Mouse (Mus musculus) gastrocnemius, adult 2 months (tissue): ENCODE results near the gene Iqcc. TPM values are rescaled to one million over a fixed set of nuclear protein-coding genes. Genes with fewer than 3 reads are reported as not detected.
A peak's percentile ranks its signal among the peaks of the same experiment; 100 is the strongest.

ENCODE experiments used
- DNase-seq: peaks from one replicate; pipeline ENCODE4 v3.0.0; 2022
- H3K27ac ChIP-seq: fragments of 200-600 bp; 2 replicates; pipeline ENCODE4 v1.8.1; 2022; ENCODE audit warnings: mild to moderate bottlenecking
- H3K4me3 ChIP-seq: fragments of 200-600 bp; 2 replicates; pipeline ENCODE4 v1.8.1; 2022; ENCODE audit warnings: mild to moderate bottlenecking, moderate library complexity
- CTCF ChIP-seq: fragments of 200-600 bp; IDR thresholded peaks from 2 replicates; pipeline ENCODE4 v1.8.1; 2022; ENCODE audit warnings: antibody characterized with exemption, mild to moderate bottlenecking, moderate library complexity
- intact Hi-C: fragments of 180-260 bp; cut with DNase I; formaldehyde crosslinking; loops from one replicate; pipeline ENCODE4 v1.15.1; 2025
- total RNA-seq, 2 experiments: library from RNA; stranded (reverse); gene quantifications; 2 replicates each; pipeline ENCODE4 v1.2.3; 2021

Iqcc gene
- total RNA-seq, 2 experiments from 2014 or later = 9.0 to 10.8 TPM

DNA sequence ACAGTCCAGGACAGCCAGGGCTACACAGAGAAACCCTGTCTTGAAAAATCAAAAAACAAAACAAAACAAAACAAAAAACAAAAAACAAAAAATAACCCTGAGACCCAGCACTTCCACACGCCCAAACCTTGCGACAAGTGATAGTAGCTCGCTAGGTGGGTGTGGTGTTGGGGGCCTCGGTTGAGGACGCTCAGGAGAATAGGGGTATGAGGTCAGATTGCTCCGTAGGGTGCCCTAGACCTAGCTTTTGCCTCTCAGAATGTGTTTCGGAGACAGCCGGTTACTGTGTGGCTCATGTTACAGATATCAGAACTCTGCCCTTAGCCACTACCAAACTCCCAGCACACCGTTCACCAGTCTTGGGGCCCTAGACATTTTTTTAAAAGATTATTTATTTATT is 33.1 kb downstream of the Iqcc start:
- intact Hi-C loops = loop anchor here (2.0 kb wide), 1 partner anchor 23 kb away; no protein-coding TSS in a partner anchor
- no peak for TF ChIP-seq CTCF
- H3K4me3 ChIP-seq = peak overlapping the region; percentile 74

DNA sequence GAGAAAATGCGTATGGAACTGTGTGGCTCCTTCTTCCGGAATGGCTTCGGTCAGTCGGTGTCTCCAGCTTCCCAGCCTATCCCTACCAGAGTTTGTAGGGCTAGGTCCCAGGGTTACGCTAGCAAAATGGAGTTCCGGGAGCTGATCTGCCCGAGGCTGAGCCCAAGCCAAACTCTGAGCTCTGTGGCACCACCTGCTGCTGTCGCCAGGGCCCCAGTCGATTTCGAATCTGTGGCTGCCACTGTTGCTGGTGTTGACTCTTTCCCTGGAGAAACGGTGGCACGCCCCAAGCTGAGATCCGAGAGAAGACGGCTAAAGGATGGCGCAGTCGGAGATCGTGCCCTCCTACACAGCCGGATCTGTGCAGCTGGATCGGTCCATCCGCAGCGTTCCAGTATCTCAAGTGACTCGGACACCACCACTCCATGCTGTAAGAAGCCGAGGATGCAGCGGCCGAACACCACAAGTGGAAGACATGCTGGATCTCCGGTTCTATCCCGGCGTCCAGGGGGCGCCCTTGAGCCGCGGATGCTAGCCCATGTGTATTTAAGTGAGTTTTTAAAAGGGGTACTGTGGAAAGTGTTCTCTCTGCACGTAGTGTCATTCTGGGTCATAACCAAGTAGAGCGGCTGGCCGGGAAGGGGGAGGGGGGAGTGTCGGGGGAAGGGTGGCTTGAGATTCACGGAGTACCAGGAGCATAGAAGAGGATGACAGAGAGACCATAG is 33.9 kb downstream of the Iqcc start:
- H3K27ac ChIP-seq = peak overlapping the region; percentile 80
- intact Hi-C loops = loop anchor here (2.0 kb wide), 1 partner anchor 24 kb away; no protein-coding TSS in a partner anchor
- H3K4me3 ChIP-seq = peak overlapping the region; percentile 74
- DNase-seq = peak; percentile 87
- peak; percentile 83 for TF ChIP-seq CTCF

More for the DNA sequence above, 33.1 kb downstream of the Iqcc start:
- no peak overlapping the region for H3K27ac ChIP-seq
- DNase-seq = no peak

DNA sequence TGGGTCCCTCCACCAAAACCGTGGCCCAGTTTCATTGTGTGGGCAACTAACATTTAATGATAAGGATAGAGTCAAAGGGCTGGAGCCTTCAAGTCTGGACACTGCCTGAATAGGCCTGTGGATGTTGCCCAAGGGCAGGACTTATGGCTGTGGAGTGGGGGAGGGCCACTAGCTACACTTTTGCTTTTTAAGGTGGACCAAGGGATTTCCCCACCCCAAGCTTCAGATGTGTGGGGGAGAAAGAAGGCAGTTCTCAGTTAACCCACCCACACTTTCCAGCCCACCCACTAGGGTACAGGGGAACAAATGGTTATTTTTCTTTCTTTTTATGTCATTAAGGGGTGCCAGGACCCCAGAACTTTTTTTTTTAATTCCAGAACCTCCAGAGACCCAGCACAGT is 34.5 kb downstream of the Iqcc start:
- intact Hi-C loops = loop anchor here (2.0 kb wide), 1 partner anchor 24 kb away; no protein-coding TSS in a partner anchor
- DNase-seq = no peak
- TF ChIP-seq CTCF = no peak
- Histone ChIP-seq H3K4me3 (peak overlapping the region; percentile 74), H3K27ac (peak overlapping the region; percentile 80)

DNA sequence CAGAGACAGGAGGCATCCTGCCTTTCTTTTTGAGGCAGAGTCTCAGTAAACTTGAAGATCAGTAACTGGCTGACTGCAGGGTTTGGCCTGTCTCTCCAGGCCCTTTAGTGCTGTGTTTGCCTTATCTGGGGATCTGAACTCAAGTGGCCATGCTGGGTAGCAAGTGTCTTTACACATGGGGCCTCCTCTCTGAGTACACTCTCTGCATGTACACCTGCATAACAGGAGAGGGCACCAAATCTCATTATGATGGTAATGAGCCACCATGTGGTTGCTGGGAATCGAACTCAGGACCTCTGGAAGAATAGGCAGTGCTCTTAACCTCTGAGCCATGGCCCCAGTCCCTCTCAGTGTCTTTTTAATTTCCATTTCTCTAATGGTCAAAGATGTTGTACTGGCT is 36.6 kb downstream of the Iqcc start:
- intact Hi-C loops = no loop called here
- Histone ChIP-seq H3K4me3 (no peak overlapping the region), H3K27ac (no peak overlapping the region)
- no peak for DNase-seq
- TF ChIP-seq CTCF = no peak

DNA sequence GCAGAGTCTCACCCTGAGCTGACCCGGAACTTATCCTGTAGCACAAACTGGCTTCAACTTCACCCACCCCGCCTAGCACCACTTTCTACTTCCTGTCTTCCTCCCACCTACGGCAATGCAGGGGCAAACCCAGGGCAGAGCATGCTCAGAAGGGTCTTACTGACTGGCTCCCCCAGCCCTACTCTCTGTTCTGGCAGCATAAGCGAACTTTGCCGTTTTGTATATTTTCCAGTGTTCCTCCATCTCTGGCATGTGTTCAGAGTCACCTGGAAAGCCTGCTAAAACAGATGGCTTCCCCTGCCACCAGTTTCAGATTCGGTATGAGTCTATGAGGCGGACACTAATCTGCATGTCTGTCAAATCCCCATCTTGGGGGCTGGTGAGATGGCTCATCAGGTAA is 38.6 kb downstream of the Iqcc start:
- Histone ChIP-seq H3K4me3 (no peak overlapping the region), H3K27ac (no peak overlapping the region)
- TF ChIP-seq CTCF = no peak
- intact Hi-C loops = no loop called here
- no peak for DNase-seq

DNA sequence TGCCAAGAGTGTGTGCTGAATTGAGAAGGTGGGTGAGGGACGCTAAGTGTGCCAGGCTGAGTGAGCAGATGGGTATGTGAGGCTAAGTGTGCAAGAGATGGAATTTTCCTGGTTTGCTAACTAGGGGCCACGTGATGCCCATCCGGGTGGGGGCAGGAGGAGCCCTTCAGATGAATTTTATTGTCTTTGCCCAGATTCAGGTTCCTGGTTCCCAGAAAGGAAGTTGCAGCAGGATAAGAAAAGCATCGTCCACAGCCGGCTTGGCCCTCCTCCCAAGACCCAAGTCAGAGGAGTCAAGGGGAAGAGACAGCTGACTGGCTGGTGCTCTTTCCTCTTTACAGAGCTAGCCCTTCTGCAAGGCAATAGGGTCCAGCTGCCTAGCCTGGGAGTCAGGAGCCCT is 40.4 kb downstream of the Iqcc start, which contains the start of gene Fam167b:
Gene Fam167b (minus strand): TSS at position 84 of the 400 bp plus-strand sequence.
- intact Hi-C loops = no loop called here
- DNase-seq = peak; percentile 36
- H3K27ac ChIP-seq = no peak within 1 kb of the TSS
- TF ChIP-seq CTCF = no peak
- peak within 1 kb of the TSS; percentile 36 for H3K4me3 ChIP-seq

DNA sequence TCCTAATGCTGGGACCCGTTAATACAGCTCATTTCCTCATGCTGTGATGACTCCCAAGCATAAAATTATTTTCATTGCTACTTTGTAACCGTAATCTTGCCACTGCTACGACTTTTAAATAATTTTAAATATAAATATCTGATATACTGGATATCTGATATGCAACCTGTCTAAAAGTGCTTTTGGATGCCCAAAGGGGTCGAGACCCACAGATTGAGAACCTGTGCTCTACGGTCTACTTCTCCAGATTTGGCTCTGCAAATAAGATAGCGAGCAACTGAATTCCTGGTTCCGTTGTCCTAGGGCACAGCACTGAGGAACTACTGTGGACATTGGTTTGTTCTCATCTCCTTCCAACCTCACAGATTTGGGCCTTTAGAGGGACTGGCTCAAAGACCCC is 41.2 kb downstream of the Iqcc start:
- H3K27ac ChIP-seq = no peak overlapping the region
- no peak overlapping the region for H3K4me3 ChIP-seq
- no peak for TF ChIP-seq CTCF
- DNase-seq = no peak
- intact Hi-C loops = no loop called here

DNA sequence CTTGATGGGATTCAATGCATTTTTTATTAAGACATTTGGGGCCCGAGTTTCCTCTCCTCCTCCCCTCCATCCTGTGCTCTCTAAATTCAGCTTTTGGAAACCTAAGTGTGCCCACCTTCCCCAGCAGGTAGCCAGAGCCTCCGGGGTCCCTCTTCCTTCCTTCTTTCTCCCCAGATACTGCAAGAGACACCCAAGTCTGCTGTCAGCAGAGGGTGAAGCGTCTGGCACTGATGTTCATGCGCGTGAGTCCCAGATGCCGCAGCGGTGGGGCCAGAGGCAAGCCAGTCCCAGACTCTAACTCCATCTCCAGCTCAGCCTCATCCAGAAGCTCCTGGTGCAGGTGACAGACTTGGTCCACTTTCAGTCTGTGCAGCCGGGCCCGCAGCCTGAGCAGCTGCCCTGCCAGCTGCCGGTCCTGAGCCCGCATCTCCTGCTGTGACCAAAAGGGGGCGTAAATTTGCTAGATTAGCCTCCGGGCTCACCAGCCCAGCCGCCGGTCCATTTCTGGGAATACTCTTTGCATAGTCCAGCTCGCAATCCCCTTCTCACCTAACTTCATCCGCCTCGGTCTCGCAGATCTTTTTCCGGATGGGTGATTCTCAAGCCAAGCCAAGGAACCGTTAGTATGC is 41.9 kb downstream of the Iqcc start:
- H3K4me3 ChIP-seq = peak overlapping the region; percentile 36
- peak; percentile 75 for TF ChIP-seq CTCF
- intact Hi-C loops = no loop called here
- peak; percentile 78 for DNase-seq
- H3K27ac ChIP-seq = no peak overlapping the region

DNA sequence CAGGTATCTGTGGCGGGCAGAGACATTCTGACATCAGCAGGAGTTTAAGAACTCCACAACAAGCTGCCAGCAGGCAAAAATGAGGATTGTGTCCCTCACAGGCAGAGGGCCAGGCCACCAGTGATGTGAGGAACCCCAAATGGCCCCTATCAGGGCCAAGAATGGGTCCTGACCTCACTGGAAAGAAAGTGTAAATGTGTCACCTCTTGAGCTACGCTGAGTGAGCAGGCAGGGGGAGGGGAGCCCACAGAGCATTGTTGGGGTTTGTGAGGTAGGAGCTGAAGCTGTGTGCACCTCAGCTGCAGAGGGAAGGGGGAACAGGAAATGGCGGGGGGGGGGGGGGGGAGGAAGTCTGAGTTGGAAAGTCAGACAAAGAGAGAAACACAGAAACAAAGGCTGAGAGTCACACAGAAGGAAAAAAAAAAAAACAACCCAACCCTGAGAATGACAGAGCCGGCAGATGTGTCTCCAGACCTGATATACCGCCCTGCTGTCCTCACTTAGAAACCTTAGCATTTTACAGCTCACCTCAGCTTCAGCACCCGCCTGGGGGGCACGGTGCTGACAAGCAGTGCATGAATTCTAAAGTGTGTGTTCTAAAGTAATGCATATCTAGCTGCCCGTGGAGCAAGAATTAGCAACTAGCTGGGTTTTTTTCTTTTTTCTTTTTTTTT is 43.6 kb downstream of the Iqcc start:
- TF ChIP-seq CTCF = no peak
- DNase-seq = no peak
- no peak overlapping the region for H3K4me3 ChIP-seq
- H3K27ac ChIP-seq = no peak overlapping the region
- intact Hi-C loops = no loop called here

DNA sequence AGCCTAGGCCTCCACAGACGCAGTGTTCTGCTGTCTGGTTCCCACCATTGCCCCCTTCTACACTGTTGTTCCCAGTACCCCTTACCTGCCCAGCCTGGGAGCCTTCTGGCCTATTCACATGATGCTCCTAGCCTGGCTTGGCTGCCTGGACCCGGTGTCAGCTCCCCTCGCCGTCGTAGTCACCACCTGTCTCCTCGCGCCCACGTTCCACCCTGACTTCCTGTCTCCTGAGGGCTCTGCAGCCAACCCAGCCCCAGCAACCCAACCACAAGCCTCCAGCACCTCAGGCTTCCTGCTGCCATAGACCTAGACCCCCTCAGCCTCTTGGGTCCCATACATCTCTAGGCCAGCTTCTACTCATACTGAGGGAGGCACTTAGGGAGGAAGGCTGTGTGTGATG is 45.5 kb downstream of the Iqcc start, which contains the start of gene Lck:
Gene Lck (minus strand): TSS at position 212 of the 400 bp plus-strand sequence.
- no peak for TF ChIP-seq CTCF
- Histone ChIP-seq H3K4me3 (no peak within 1 kb of the TSS), H3K27ac (no peak within 1 kb of the TSS)
- intact Hi-C loops = no loop called here
- no peak for DNase-seq

DNA sequence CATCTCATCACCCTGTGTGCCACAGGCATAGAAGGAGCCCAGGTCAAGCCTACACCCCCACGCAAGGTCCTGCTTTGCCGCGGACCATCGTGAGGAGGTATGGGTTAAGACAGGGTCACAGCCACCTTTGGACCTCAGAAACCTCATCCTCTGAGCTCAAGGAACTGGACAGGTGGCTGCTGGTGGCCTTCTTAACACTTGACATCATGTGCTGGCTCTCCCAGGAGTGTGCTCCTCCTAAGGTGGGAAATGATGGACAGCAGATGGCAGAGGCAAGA is 45.9 kb downstream of the Iqcc start:
- Histone ChIP-seq H3K4me3 (no peak overlapping the region), H3K27ac (no peak overlapping the region)
- TF ChIP-seq CTCF = no peak
- DNase-seq = no peak
- intact Hi-C loops = no loop called here

DNA sequence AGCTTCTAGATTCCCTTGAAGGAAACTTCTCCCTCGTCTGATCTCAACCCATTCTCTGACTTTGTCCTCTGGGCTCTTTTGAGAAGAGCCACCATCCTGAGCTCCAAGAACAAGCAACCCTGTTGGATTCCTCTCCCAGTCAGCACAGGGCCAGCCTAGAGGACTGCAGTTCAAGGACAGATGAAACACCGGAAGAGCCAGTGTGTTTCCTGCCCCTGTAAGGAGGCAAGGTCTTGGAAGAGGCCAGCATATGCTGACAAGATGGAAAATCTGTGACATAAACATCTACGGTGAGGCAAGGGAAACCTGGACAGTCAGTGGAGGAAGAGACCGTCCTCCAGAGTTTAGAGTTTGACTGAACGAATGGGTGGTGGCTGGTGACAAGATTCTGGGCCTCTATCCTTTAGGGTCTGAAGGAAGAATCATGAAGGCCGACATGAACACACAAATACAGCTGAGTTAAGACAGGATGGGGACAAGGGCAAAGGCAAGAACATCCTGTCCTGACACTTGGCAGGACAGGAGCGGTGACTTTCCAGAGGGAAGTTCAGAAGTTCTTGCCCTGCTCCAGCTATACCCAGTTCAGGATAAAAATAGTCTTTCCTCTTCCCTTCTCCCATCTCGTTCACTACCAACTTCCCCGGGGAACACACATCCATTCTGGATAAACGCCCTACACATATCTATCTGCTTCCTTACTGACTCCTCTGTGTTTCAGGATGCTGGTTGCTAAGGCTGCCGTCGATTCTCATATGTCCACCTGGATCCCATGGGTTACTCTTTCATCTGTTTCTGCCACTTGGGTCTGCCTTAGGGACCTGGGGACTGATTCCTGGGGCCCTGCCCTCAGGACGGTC is 46.4 kb downstream of the Iqcc start:
- Histone ChIP-seq H3K27ac (no peak overlapping the region), H3K4me3 (no peak overlapping the region)
- TF ChIP-seq CTCF = no peak
- DNase-seq = no peak
- intact Hi-C loops = no loop called here
